Mouse (Mus musculus) kidney, embryonic 14.5 days (tissue): ENCODE data around the gene Pde2a. TPM values are rescaled to one million over a fixed set of nuclear protein-coding genes. Genes with fewer than 3 reads are reported as not detected.

Experiments
- ATAC-seq: fragments of 200-750 bp; cut with Nextera tagmentation; 2 replicates; pipeline ENCODE4 v1.8.0; 2017; ENCODE audit warnings: moderate number of reproducible peaks, mild to moderate bottlenecking, moderate TSS enrichment, moderate library complexity; ENCODE audit not compliant: low FRiP score, low TSS enrichment
- H3K27ac ChIP-seq: fragments of 300-500 bp; sonication (generic); 2 replicates; pipeline ENCODE4 v1.5.1; 2014; ENCODE audit warnings: low read depth, mild to moderate bottlenecking, low read length, moderate library complexity, mixed read lengths
- H3K27me3 ChIP-seq: fragments of 300-500 bp; sonication (generic); 2 replicates; pipeline ENCODE4 v1.6.1; 2014; ENCODE audit warnings: mild to moderate bottlenecking, low read length; ENCODE audit not compliant: control insufficient read depth, insufficient read depth
- H3K36me3 ChIP-seq: fragments of 300-500 bp; sonication (generic); 2 replicates; pipeline ENCODE4 v1.6.1; 2014; ENCODE audit warnings: low read length, mixed read lengths; ENCODE audit not compliant: control insufficient read depth, insufficient read depth
- H3K4me1 ChIP-seq: fragments of 300-500 bp; sonication (generic); 2 replicates; pipeline ENCODE4 v1.6.1; 2014; ENCODE audit warnings: low read length, mixed read lengths; ENCODE audit not compliant: control insufficient read depth, insufficient read depth
- H3K4me2 ChIP-seq: fragments of 300-500 bp; sonication (generic); replicated peaks from 2 replicates; pipeline ENCODE4 v1.6.1; 2014; ENCODE audit warnings: low read depth, mild to moderate bottlenecking, low read length
- H3K4me3 ChIP-seq: fragments of 300-500 bp; sonication (generic); 2 replicates; pipeline ENCODE4 v1.5.1; 2014; ENCODE audit warnings: mild to moderate bottlenecking, low read length
- H3K9ac ChIP-seq: fragments of 300-500 bp; sonication (generic); 2 replicates; pipeline ENCODE4 v1.6.1; 2014; ENCODE audit warnings: low read depth, mild to moderate bottlenecking, low read length, moderate library complexity
- H3K9me3 ChIP-seq: fragments of 300-500 bp; sonication (generic); 2 replicates; pipeline ENCODE4 v1.6.1; 2016; ENCODE audit warnings: low read length; ENCODE audit not compliant: control insufficient read depth
- WGBS: fragments of 180-500 bp; shearing (Covaris S2); extraction: QIAGEN DNeasy Blood & Tissue Kit; methylation state at CpG from one replicate; pipeline ENCODE4 v1.1.7; 2014; 5-methylcytosine and 5-hydroxymethylcytosine counted together
- polyA plus RNA-seq: library from polyadenylated mRNA; unstranded; fragments of >200 nt; fragmentation: Nextera tagmentation; extraction: Ambion mirVana; gene quantifications from 2 replicates; pipeline ENCODE4 v1.2.1, GENCODE M21; 2014

Pde2a gene
- polyA plus RNA-seq, 1 experiment from 2014 or later = 16.4 TPM

DNA sequence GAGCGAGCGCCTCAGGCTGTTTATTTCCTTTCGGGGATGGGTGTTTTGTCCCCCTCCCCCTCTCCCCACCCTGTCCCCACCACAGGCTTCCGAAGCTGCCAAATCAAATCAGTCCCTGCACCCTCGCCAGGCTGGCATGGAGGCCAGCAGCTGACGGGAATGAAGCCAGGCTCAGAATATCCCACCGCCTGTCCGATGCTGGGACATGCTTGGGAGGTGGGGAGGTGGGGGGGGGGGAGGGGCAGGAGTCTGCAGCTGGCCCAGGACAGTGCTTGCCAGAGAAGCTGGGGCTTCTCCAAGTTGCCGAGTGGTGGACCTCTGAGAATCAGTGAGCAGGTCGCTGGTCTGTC, 39.1 kb downstream of the Pde2a start:
- Histone ChIP-seq H3K36me3 (no peaks in the 10 kb centered on the region), H3K4me2 (no peak overlapping the region), H3K4me3 (no peak overlapping the region), H3K4me1 (peaks cover 19% of the 10 kb centered on the region), H3K9me3 (no peaks in the 10 kb centered on the region), H3K27me3 (no peaks in the 10 kb centered on the region), H3K9ac (no peak overlapping the region), H3K27ac (no peak overlapping the region)
- WGBS = 61% methylated on average over 10 of the region's 10 CpGs
- no peak for ATAC-seq

GRCm38 (mm10) chr7:101461571-101461970, 40.1 kb downstream of the Pde2a start:
- WGBS = 69% methylated on average over 11 of the region's 11 CpGs
- Histone ChIP-seq H3K4me3 (no peak overlapping the region), H3K27me3 (no peaks in the 10 kb centered on the region), H3K4me1 (peaks cover 23% of the 10 kb centered on the region), H3K36me3 (no peaks in the 10 kb centered on the region), H3K9ac (no peak overlapping the region), H3K27ac (no peak overlapping the region), H3K9me3 (no peaks in the 10 kb centered on the region), H3K4me2 (no peak overlapping the region)
- ATAC-seq = no peak

DNA sequence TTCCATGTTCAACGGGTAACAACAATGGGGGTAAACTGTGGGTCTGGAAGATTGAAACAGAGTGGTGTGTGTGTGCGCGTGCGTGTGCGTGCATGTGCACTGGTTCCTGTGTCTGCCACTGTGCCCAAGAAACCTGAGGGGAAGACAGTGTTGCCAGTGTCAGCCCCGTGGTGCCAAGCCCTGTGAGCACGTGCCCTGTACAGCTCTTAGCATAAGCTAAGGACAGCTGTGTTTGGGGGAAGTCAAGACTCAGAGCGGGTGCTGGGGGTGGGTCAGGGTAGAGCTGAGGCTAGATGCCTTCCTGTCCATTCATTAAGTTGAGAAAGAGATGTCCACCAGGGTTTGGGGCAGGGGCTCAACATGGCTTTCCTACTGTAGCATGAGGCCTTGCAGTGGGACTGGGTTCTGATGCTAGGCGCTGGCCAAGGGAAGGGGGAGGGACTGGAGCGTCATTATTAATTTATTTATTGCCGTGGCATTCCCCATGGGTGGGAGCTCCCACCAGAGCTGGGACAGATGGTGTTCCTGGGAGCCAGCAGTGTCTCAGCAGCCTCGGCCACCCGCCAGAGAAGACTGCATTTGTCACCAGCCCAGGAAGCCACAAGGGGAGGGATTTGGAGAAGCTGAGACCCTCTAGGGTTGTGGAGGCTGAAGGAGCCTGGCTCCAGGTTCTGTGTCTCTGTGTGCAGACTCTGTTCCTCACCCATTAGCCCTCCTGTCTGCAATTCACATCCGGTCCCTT, 41.0 kb downstream of the Pde2a start:
- ATAC-seq = no peak
- no peak overlapping the region; the same call in 1 of the 2 replicates for H3K27ac ChIP-seq
- H3K36me3 ChIP-seq = no peaks in the 10 kb centered on the region
- no peak overlapping the region for H3K4me3 ChIP-seq
- peaks cover 27% of the 10 kb centered on the region for H3K4me1 ChIP-seq
- 73% methylated on average over 14 of the region's 14 CpGs for WGBS
- no peak overlapping the region for H3K4me2 ChIP-seq
- no peak overlapping the region for H3K9ac ChIP-seq
- no peaks in the 10 kb centered on the region for H3K9me3 ChIP-seq
- H3K27me3 ChIP-seq = no peaks in the 10 kb centered on the region

GRCm38 (mm10) chr7:101463665-101464271, 42.3 kb downstream of the Pde2a start:
- Histone ChIP-seq H3K4me2 (no peak overlapping the region), H3K36me3 (no peaks in the 10 kb centered on the region), H3K27me3 (no peaks in the 10 kb centered on the region), H3K4me3 (no peak overlapping the region), H3K4me1 (peaks cover 27% of the 10 kb centered on the region), H3K9me3 (no peaks in the 10 kb centered on the region), H3K9ac (no peak overlapping the region), H3K27ac (no peak overlapping the region)
- ATAC-seq = no peak
- 71% methylated on average over 11 of the region's 11 CpGs for WGBS

GRCm38 (mm10) chr7:101464927-101465326, 43.4 kb downstream of the Pde2a start:
- no peak for ATAC-seq

GRCm38 (mm10) chr7:101465392-101465791, 43.9 kb downstream of the Pde2a start:
- peak overlapping the region; percentile 2; the same call in 1 of the 2 replicates for H3K27ac ChIP-seq
- ATAC-seq = no peak
- 18% methylated on average over 14 of the region's 14 CpGs for WGBS

More at GRCm38 (mm10) chr7:101464927-101465326, 43.4 kb downstream of the Pde2a start:
- no peak overlapping the region; the same call in 1 of the 2 replicates for H3K9ac ChIP-seq
- H3K27me3 ChIP-seq = no peaks in the 10 kb centered on the region
- no peak overlapping the region for H3K4me3 ChIP-seq
- no peak overlapping the region for H3K4me2 ChIP-seq
- H3K36me3 ChIP-seq = no peaks in the 10 kb centered on the region
- H3K9me3 ChIP-seq = no peaks in the 10 kb centered on the region
- 48% methylated on average over 4 of the region's 4 CpGs for WGBS
- peaks cover 27% of the 10 kb centered on the region for H3K4me1 ChIP-seq
- peak overlapping the region; percentile 8; the same call in 1 of the 2 replicates for H3K27ac ChIP-seq

GRCm38 (mm10) chr7:101465850-101466580, 44.5 kb downstream of the Pde2a start:
- peak overlapping the region; percentile 2; the same call in 1 of the 2 replicates for H3K27ac ChIP-seq
- H3K27me3 ChIP-seq = no peaks in the 10 kb centered on the region
- peaks cover 24% of the 10 kb centered on the region for H3K4me1 ChIP-seq

More at GRCm38 (mm10) chr7:101465392-101465791, 43.9 kb downstream of the Pde2a start:
- H3K9ac ChIP-seq = no peak overlapping the region
- H3K27me3 ChIP-seq = no peaks in the 10 kb centered on the region
- no peak overlapping the region for H3K4me3 ChIP-seq
- H3K36me3 ChIP-seq = no peaks in the 10 kb centered on the region
- H3K4me1 ChIP-seq = peaks cover 25% of the 10 kb centered on the region
- no peaks in the 10 kb centered on the region for H3K9me3 ChIP-seq
- H3K4me2 ChIP-seq = no peak overlapping the region

GRCm38 (mm10) chr7:101466581-101467081, 45.1 kb downstream of the Pde2a start:
- Histone ChIP-seq H3K4me3 (no peak overlapping the region), H3K9ac (no peak overlapping the region), H3K4me1 (peaks cover 23% of the 10 kb centered on the region), H3K36me3 (no peaks in the 10 kb centered on the region), H3K4me2 (no peak overlapping the region), H3K9me3 (no peaks in the 10 kb centered on the region), H3K27me3 (no peaks in the 10 kb centered on the region), H3K27ac (no peak overlapping the region)
- ATAC-seq = no peak
- 81% methylated on average over 6 of the region's 6 CpGs for WGBS

More at GRCm38 (mm10) chr7:101465850-101466580, 44.5 kb downstream of the Pde2a start:
- WGBS = 81% methylated on average over 8 of the region's 8 CpGs
- Histone ChIP-seq H3K9me3 (no peaks in the 10 kb centered on the region), H3K36me3 (no peaks in the 10 kb centered on the region), H3K4me2 (no peak overlapping the region), H3K9ac (no peak overlapping the region), H3K4me3 (no peak overlapping the region)
- no peak for ATAC-seq
